Mouse (Mus musculus) heart, embryonic 16.5 days (tissue): Measurements from ENCODE around the gene Syne3. TPM values are rescaled to one million over a fixed set of nuclear protein-coding genes. Genes with fewer than 3 reads are reported as not detected.

ENCODE experiments used
- ATAC-seq: fragments of 200-750 bp; cut with Nextera tagmentation; replicated peaks from 2 replicates; pipeline ENCODE4 v1.8.0; 2017; ENCODE audit warnings: moderate number of reproducible peaks; ENCODE audit not compliant: insufficient read depth, low FRiP score; ENCODE audit errors: extremely low read depth
- H3K27ac ChIP-seq: fragments of 300-500 bp; sonication (generic); 2 replicates; pipeline ENCODE4 v1.5.1; 2014; ENCODE audit warnings: mild to moderate bottlenecking, low read length, control low read depth, moderate library complexity
- H3K27me3 ChIP-seq: fragments of 300-500 bp; sonication (generic); 2 replicates; pipeline ENCODE4 v1.6.1; 2014; ENCODE audit warnings: low read length, mixed read lengths; ENCODE audit not compliant: control insufficient read depth, insufficient read depth
- H3K36me3 ChIP-seq: fragments of 300-500 bp; sonication (generic); 2 replicates; pipeline ENCODE4 v1.6.1; 2014; ENCODE audit not compliant: control insufficient read depth, insufficient read depth
- H3K4me1 ChIP-seq: fragments of 300-500 bp; sonication (generic); 2 replicates; pipeline ENCODE4 v1.6.1; 2014; ENCODE audit warnings: low read length, mixed read lengths; ENCODE audit not compliant: control insufficient read depth, insufficient read depth
- H3K4me2 ChIP-seq: fragments of 300-500 bp; sonication (generic); 2 replicates; pipeline ENCODE4 v1.6.1; 2014; ENCODE audit warnings: low read depth, mild to moderate bottlenecking, control low read depth, low read length
- H3K4me3 ChIP-seq: fragments of 300-500 bp; sonication (generic); 2 replicates; pipeline ENCODE4 v1.5.1; 2014; ENCODE audit warnings: mild to moderate bottlenecking, control low read depth, low read length
- H3K9ac ChIP-seq: fragments of 300-500 bp; sonication (generic); 2 replicates; pipeline ENCODE4 v1.6.1; 2014; ENCODE audit warnings: low read length, control low read depth
- H3K9me3 ChIP-seq: fragments of 300-500 bp; sonication (generic); replicated peaks from 2 replicates; pipeline ENCODE4 v1.6.1; 2016; ENCODE audit warnings: low read length; ENCODE audit not compliant: control insufficient read depth
- WGBS: fragments of 180-500 bp; shearing (Covaris S2); extraction: QIAGEN DNeasy Blood & Tissue Kit; methylation state at CpG from one replicate; pipeline ENCODE4 v1.1.7; 2014; 5-methylcytosine and 5-hydroxymethylcytosine counted together
- polyA plus RNA-seq: library from polyadenylated mRNA; unstranded; fragments of >200 nt; fragmentation: Nextera tagmentation; extraction: Ambion mirVana; gene quantifications from 2 replicates; pipeline ENCODE4 v1.2.1, GENCODE M21; 2015

The Syne3 gene
- polyA plus RNA-seq, 1 experiment from 2014 or later = 1.9 TPM

GRCm38 (mm10) chr12:104908986-104909385 lies 100.6 kb downstream of the Syne3 start:
- no peak overlapping the region for H3K4me3 ChIP-seq
- ATAC-seq = no peak
- no peaks in the 10 kb centered on the region for H3K27me3 ChIP-seq
- peaks cover 7% of the 10 kb centered on the region; the same call in 1 of the 2 replicates for H3K4me1 ChIP-seq
- H3K36me3 ChIP-seq = no peaks in the 10 kb centered on the region
- H3K27ac ChIP-seq = no peak overlapping the region
- H3K9ac ChIP-seq = no peak overlapping the region
- H3K9me3 ChIP-seq = 0 out of 2 replicates have a peak, but pooled peaks cover 2% of the 10 kb centered on the region
- no peak overlapping the region for H3K4me2 ChIP-seq
- WGBS = 68% methylated on average over 5 of the region's 5 CpGs

GRCm38 (mm10) chr12:104908024-104908781 lies 101.4 kb downstream of the Syne3 start:
- Histone ChIP-seq H3K9me3 (0 out of 2 replicates have a peak, but pooled peaks cover 2% of the 10 kb centered on the region), H3K27ac (no peak overlapping the region), H3K4me3 (no peak overlapping the region), H3K4me1 (peaks cover 7% of the 10 kb centered on the region; the same call in 1 of the 2 replicates), H3K4me2 (no peak overlapping the region), H3K36me3 (no peaks in the 10 kb centered on the region), H3K9ac (no peak overlapping the region), H3K27me3 (no peaks in the 10 kb centered on the region)
- WGBS = 15% methylated on average over 15 of the region's 15 CpGs
- no peak for ATAC-seq

- WGBS = 89% methylated on average over 2 of the region's 2 CpGs
- no peaks in the 10 kb centered on the region for H3K36me3 ChIP-seq
- H3K27ac ChIP-seq = no peak overlapping the region
- H3K9ac ChIP-seq = no peak overlapping the region
- 0 out of 2 replicates have a peak, but pooled peaks cover 2% of the 10 kb centered on the region for H3K9me3 ChIP-seq
- peaks cover 7% of the 10 kb centered on the region; the same call in 1 of the 2 replicates for H3K4me1 ChIP-seq
- no peaks in the 10 kb centered on the region for H3K27me3 ChIP-seq
- H3K4me3 ChIP-seq = no peak overlapping the region
- ATAC-seq = no peak
- H3K4me2 ChIP-seq = no peak overlapping the region
Observed at GRCm38 (mm10) chr12:104907133-104907532, 102.5 kb downstream of the Syne3 start.

- H3K36me3 ChIP-seq = no peaks in the 10 kb centered on the region
- no peaks in the 10 kb centered on the region for H3K27me3 ChIP-seq
- no peak overlapping the region for H3K27ac ChIP-seq
- no peak overlapping the region for H3K9ac ChIP-seq
- 0 out of 2 replicates have a peak, but pooled peaks cover 2% of the 10 kb centered on the region for H3K9me3 ChIP-seq
- ATAC-seq = no peak
- H3K4me2 ChIP-seq = no peak overlapping the region
- no peak overlapping the region for H3K4me3 ChIP-seq
- H3K4me1 ChIP-seq = peaks cover 11% of the 10 kb centered on the region; the same call in 1 of the 2 replicates
- 16% methylated on average over 5 of the region's 5 CpGs for WGBS
Observed at GRCm38 (mm10) chr12:104904138-104904537, 105.5 kb downstream of the Syne3 start.

GRCm38 (mm10) chr12:104902392-104903053 lies 107.1 kb downstream of the Syne3 start:
- Histone ChIP-seq H3K27ac (no peak overlapping the region), H3K9me3 (0 out of 2 replicates have a peak, but pooled peaks cover 2% of the 10 kb centered on the region), H3K36me3 (no peaks in the 10 kb centered on the region), H3K4me1 (peaks cover 4% of the 10 kb centered on the region; the same call in 1 of the 2 replicates), H3K4me3 (no peak overlapping the region), H3K4me2 (no peak overlapping the region), H3K27me3 (no peaks in the 10 kb centered on the region), H3K9ac (no peak overlapping the region)
- ATAC-seq = no peak
- WGBS = 69% methylated on average over 13 of the region's 13 CpGs

- 60% methylated on average over 8 of the region's 8 CpGs for WGBS
- H3K4me3 ChIP-seq = no peak overlapping the region
- ATAC-seq = no peak
Observed at GRCm38 (mm10) chr12:104901320-104901719, 108.3 kb downstream of the Syne3 start.

GRCm38 (mm10) chr12:104899835-104900234 lies 109.8 kb downstream of the Syne3 start:
- H3K27ac ChIP-seq = no peak overlapping the region
- H3K4me3 ChIP-seq = no peak overlapping the region
- H3K36me3 ChIP-seq = no peaks in the 10 kb centered on the region
- H3K4me2 ChIP-seq = no peak overlapping the region
- no peak overlapping the region for H3K9ac ChIP-seq
- 44% methylated on average over 3 of the region's 3 CpGs for WGBS
- H3K4me1 ChIP-seq = peaks cover 11% of the 10 kb centered on the region
- no peaks in the 10 kb centered on the region for H3K27me3 ChIP-seq
- 0 out of 2 replicates have a peak, but pooled peaks have one; percentile 24 for ATAC-seq
- no peaks in the 10 kb centered on the region for H3K9me3 ChIP-seq

More at GRCm38 (mm10) chr12:104901320-104901719, 108.3 kb downstream of the Syne3 start:
- H3K27ac ChIP-seq = no peak overlapping the region
- no peak overlapping the region for H3K4me2 ChIP-seq
- H3K9ac ChIP-seq = no peak overlapping the region
- H3K27me3 ChIP-seq = no peaks in the 10 kb centered on the region
- H3K36me3 ChIP-seq = no peaks in the 10 kb centered on the region
- H3K4me1 ChIP-seq = peaks cover 11% of the 10 kb centered on the region
- no peaks in the 10 kb centered on the region for H3K9me3 ChIP-seq

GRCm38 (mm10) chr12:104899161-104899560 lies 110.4 kb downstream of the Syne3 start:
- 55% methylated on average over 11 of the region's 11 CpGs for WGBS
- H3K9me3 ChIP-seq = no peaks in the 10 kb centered on the region

GRCm38 (mm10) chr12:104898718-104899117 lies 110.9 kb downstream of the Syne3 start:
- no peak overlapping the region for H3K9ac ChIP-seq
- no peak for ATAC-seq
- no peaks in the 10 kb centered on the region for H3K9me3 ChIP-seq
- no peak overlapping the region for H3K4me2 ChIP-seq
- 73% methylated on average over 9 of the region's 9 CpGs for WGBS
- no peaks in the 10 kb centered on the region for H3K27me3 ChIP-seq
- H3K36me3 ChIP-seq = no peaks in the 10 kb centered on the region
- H3K27ac ChIP-seq = no peak overlapping the region
- H3K4me1 ChIP-seq = peaks cover 11% of the 10 kb centered on the region
- H3K4me3 ChIP-seq = no peak overlapping the region

More at GRCm38 (mm10) chr12:104899161-104899560, 110.4 kb downstream of the Syne3 start:
- H3K4me3 ChIP-seq = no peak overlapping the region
- no peaks in the 10 kb centered on the region for H3K36me3 ChIP-seq
- no peak for ATAC-seq
- no peak overlapping the region for H3K27ac ChIP-seq
- no peak overlapping the region for H3K9ac ChIP-seq
- H3K4me2 ChIP-seq = no peak overlapping the region
- no peaks in the 10 kb centered on the region for H3K27me3 ChIP-seq
- peaks cover 11% of the 10 kb centered on the region for H3K4me1 ChIP-seq
